Mouse (Mus musculus): ENCODE measurements around the gene Babam2.

- TF ChIP-seq CTCF (IDR thresholded peaks at IDR 0.05; ENCODE audit: low read depth) (no peak), EP300 (IDR thresholded peaks at IDR 0.05; ENCODE audit: low read depth) (no peak)
Observed at GRCm38 (mm10) chr5:32038994-32039393, 341.5 kb downstream of the Babam2 start.
